Mouse (Mus musculus) kidney, adult 2 months (tissue): ENCODE data around the gene Scimp.

ENCODE experiments used
- CTCF ChIP-seq: fragments of 200-500 bp; conservative IDR thresholded peaks from 2 replicates; pipeline ENCODE4 v1.5.1; 2011; ENCODE audit warnings: low read depth, mild to moderate bottlenecking, control low read depth, low read length, moderate library complexity, mixed read lengths; ENCODE audit not compliant: insufficient read depth, insufficient read length
- POLR2A ChIP-seq: fragments of 200-500 bp; IDR thresholded peaks from one replicate; pipeline ENCODE4 v1.6.1; 2011; ENCODE audit warnings: low read depth, low read length, control low read depth

- TF ChIP-seq CTCF (no peak), POLR2A (no peak)
These were observed 16.7 kb upstream of the Scimp start for GRCm38 (mm10) chr11:70828975-70829615.
